Mouse (Mus musculus) gastrocnemius, postnatal 36 days (tissue): Measurements from ENCODE around the gene Crabp1. TPM values are rescaled to one million over a fixed set of nuclear protein-coding genes. Genes with fewer than 3 reads are reported as not detected.

ENCODE experiments used
- DNase-seq, 2 experiments: peaks; one replicate each; pipeline ENCODE4 v3.0.0; 2022
- intact Hi-C: fragments of 180-260 bp; cut with DNase I; formaldehyde crosslinking; loops from one replicate; pipeline ENCODE4 v1.15.1; 2025
- total RNA-seq, 2 experiments: library from RNA; stranded (reverse); gene quantifications; 2 replicates each; pipeline ENCODE4 v1.2.3; 2021

Crabp1 gene
- total RNA-seq, 2 experiments from 2014 or later: 0.79 TPM; not detected in 1

DNA sequence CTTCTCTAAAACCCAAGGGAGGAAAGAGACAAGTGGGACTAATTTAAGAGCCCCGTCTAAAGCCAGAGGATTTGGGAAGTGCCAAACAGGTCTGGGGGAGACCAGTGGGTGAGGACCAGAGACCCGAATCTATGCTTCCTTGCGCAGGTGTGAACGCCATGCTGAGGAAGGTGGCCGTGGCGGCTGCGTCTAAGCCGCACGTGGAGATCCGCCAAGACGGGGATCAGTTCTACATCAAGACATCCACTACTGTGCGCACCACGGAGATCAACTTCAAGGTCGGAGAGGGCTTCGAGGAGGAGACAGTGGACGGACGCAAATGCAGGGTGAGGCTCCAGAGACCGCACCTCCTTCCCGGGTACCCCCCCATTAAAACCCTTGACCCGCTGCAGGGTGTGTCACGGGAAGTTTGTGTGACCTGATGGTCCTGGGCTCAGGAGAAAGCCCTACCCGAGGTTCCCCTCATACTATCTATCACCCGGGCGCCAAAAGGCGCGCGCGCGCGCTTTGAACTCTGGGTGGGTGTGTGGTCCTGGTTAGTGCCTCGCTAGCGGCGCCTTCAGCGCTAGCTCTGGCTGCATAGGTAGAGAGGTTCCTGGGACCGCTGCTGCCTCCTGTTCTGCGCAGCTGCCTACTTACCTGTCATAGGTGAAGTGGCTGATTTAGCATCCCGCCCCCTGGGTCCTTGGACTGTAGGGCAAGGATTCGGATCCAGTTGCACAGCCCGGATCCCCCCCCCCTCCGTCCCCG, 963 bp downstream of the Crabp1 start:
- no peak for DNase-seq

DNA sequence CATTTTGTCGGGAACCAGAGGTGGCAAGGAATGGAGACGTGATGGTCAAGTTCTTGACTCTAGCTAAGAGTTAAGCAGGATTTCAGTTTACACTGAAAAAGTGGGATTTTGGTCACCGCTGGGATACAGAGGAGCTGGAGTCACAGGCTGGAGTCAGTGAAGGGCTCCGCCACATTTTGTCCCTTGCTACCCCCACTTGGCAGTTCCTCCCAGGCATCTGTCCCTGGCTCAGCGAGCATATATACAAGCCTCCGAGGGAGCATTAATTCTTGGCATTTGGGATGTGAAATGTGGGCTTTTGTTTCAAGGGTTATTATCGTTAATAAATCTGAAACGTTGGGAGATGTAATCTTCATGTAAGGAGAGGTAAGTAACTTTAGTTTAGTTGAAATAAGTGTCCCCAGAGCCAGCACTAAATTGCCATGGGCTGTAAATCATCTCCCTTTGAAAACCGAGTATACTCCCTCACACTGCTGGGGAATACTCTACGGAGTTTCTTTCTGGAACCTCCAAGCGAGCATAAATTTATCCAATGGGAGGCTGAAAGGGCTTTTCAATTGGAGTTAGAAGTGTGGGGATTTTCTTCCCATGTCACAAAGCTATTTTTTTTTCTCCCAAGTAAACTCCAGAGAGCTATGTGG, 5.7 kb downstream of the Crabp1 start:
- intact Hi-C loops: no loop called here
- DNase-seq: no peak

More for the DNA sequence above, 963 bp downstream of the Crabp1 start:
- intact Hi-C loops: no loop called here

DNA sequence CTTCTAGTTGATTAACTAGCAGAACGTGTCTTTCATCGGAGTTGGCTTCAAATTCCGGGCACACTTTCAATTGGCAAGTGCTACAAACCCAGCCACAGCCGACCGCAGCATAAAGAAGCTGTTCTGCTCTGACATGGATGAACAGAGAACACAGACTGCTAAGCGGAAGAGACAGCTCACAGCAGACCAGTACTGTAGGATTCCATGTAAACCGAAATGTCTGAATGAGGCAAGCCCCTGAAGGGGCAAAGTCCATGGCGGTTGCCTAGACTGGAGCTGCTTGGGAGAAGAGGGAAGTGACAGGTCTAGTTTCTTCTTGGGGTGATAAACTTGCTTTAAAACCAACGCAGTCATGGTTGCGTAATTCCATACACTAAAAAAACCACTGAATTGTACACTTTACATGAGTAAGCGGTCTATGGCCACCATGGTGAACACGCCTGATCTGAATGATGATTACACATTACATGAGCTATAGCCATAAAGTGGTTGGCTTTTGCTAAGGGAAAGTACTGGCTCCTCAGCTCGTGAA, 12.0 kb downstream of the Crabp1 start:
- DNase-seq: no peak
- intact Hi-C loops: no loop called here

DNA sequence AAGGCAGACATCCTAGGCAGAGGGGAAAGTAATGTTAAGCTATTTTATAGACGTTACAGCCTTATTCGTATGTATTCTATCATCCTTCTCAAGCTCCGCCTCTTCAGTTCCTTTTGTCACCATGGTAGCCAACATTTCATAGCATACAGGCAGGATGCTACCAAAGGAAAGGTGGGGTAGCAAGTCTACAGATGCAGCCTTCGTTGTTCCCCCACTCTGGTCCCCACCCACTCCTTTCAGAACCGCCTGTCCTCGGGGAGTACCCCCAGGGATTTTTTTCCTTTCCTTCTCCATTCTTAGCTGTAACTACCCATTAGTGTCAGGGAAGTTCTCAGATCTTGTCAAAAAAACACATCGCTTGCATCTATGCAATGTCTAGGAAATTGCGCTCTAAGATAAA, 14.7 kb downstream of the Crabp1 start:
- no peak for DNase-seq
- intact Hi-C loops: no loop called here

DNA sequence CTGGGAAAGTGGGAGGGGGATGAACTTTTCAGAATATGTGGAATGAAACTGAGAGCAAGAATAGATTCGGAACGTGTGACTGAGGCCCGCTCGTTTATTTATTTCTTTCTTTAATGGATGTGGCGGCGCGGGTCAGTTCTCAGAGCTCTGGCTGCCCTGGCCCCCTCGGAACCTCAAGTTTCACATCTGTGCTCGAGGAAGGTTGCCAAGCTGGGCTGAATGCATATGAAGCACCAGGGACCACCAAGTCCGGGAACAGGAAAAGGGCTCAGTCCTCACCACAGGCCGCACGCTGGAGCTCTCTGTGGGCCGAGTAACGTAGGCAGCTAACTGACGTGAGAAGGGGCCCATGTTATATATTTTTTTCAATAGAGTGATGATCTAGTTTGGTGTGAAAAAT, 18.0 kb downstream of the Crabp1 start:
- intact Hi-C loops: no loop called here
- DNase-seq: no peak

DNA sequence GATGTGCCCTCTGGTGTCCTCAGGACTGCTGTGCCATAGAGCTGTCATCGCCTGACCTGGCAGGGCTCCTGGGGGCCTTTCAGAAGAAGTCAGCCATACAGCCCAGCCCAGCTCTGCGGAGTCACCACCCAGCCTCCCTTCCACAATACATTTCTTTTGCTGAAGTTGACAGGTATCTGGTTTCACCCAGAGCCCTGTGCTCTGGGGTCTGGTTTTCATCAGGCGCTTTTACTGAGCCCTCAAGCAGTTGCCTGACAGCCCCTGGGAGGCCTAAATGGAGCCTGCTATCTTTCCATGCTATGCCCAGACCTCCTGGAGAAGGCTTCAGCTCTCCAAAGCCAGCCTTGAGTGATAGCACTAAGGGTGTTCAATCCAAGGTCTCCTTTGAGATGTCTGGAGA, 19.5 kb downstream of the Crabp1 start:
- DNase-seq: no peak
- intact Hi-C loops: no loop called here

DNA sequence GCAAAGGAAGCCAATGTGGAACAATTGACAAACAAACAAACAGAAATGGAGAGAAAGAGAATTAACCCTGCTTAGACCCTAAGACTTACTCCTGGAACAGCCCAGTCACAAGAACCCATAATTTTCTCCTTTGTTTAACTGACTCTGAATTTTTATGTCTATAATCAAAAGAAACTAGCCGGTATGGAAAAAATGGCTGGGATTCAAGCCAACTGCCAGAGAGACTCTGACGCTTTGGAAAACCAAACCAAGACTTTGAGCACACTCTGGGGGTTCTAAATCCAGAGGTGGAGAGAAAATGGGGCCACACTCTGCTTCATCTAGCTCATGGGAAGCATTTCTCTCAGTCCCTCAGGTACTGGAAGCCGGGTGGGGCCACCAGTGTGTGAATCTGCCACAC, 20.7 kb downstream of the Crabp1 start:
- intact Hi-C loops: no loop called here
- no peak for DNase-seq

DNA sequence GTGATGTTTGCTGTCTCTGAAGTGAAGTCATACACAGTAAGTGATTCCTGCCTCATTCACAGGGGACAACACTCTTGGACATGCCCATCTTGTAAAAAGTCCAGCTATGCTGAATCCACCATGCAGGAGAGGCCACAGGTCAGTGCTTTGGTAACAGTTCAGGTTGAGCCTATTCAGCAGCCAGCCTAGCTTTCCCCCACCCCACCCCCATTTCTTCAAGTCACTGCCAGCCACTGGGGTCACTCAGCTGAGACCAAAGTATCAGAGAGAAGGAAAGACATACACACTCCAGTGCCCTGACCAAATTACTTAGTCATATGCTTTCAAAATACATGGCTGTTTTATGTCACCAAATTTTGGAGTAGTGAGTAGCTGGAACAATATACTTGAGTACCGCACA, 21.5 kb downstream of the Crabp1 start:
- no peak for DNase-seq
- intact Hi-C loops: no loop called here

DNA sequence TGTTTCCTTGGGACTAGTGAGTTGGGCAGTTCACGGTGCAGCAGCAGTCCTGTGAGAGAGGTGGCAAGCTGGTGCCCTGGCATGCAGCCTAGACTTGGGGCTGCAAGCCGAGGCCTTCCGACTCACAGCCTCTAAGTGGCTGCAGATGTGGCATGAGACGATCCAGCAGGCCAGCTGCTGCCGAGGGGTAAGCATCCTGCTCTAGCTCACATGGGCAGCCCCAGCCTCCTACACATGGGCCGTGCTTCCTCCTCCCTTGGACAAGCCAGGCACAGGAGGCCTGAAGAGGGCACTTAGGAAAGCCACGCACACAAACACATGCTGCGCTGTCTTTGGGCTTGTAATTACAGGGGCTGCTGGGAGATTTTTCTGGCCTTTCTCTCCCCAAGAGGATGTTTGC, 23.2 kb downstream of the Crabp1 start:
- peak in 1 of 2 experiments; percentile 23 for DNase-seq
- intact Hi-C loops: no loop called here

DNA sequence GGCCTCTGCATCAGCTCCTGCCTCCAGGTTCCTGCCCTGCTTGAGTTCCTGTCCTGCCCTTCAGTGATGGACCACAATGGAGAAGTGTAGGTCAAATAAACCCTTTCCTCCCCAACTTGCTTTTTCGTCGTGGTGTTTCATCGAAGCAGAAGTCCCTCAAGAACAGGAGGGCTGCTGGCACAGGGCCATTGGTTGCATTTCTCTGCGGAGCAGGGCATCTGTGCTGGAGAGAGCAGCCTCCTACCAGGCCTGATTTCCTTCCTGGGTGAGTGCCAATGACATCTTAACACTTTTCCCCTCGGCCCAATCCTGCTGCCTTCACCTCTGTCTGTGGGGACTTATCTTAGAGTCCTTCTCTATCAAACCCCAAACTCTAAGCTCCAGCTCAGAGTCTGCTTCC, 25.7 kb downstream of the Crabp1 start:
- DNase-seq: no peak
- intact Hi-C loops: no loop called here

DNA sequence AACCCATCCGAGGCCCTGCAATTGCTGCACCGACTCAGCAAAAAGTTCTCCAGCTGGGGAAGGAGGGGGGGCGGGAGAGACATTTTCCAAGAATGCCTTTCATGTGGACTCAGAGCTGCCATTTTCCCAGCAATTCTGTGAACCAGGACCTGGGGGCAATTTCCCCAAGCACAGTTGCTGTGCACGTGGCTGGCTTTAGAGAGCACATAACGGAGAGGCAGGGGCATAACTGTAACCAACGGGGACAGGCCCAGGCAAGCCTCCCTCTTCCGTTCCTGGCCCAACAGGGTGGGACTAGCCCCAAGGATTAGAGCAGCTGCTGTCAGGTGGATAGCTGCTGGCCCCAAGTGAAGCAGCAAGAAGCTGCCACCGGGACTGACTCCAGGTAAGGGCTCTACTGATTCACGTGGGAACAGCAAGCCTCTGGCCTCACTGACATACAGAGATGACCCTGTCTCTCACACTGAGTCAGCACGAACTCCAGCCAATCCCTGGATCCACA, 37.0 kb downstream of the Crabp1 start:
- no peak for DNase-seq
- intact Hi-C loops: no loop called here

DNA sequence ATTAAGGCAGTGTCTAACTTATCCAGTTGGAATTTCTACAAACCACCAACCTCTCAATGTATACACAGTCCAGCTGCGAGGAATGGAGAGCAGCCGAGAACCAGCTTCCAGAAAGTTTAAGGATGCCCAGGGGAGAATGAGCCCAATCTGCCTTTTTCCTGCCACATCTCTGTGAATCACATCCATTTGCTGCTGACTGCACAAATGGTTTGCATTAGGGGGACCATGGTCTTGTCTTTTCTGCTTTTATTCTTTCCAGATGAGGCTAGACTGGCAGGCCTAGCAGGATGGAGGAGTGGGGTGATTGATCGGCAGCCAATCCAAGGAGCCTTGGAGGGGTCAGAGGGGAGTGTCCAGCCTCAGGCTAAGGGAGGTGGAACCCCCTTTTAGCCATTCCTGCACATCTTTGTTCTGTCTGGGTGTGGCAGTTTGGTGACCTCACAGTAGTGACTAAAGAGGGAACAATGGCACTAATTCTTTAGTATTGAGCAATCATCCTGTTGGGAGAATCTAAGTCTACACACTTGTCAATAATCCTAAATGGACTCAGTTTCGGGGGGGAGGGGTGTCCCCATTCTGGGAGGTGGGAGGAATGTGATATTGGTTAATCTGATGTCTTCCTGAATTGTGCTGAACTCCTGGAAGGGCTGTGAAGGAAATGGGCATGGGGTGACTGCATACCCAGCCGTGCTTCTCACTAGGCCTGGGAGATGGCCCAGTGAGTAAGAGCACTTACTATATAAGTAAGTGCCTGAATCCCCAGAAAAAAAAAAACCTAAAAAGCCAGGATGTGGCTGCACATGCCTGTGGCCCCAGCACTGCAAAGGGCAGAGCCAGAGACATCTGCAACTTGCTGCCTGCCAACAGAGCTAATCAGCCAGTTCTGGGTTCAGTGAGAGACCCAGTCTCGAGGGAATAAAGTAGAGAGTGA, 38.5 kb downstream of the Crabp1 start:
- intact Hi-C loops: no loop called here
- DNase-seq: no peak

DNA sequence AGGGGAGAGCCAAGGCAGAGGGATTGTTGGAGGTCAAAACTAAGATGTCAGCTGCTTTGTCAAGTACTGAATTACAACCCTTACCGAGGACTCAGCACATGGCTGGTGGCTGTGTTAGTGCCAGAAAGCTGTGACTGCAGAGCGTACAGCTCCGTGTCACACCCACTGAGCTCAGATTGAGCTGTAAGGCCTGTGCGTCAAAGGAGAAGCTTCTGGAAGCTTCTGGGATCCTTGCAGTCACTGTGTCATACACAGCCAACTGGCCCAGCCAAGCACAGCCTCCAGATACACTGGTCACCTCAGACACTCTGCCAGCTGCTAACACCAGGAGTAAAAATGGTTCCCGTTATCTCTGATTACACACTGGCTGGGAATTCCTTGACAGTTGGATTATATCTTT, 39.8 kb downstream of the Crabp1 start:
- DNase-seq: no peak
- intact Hi-C loops: no loop called here

DNA sequence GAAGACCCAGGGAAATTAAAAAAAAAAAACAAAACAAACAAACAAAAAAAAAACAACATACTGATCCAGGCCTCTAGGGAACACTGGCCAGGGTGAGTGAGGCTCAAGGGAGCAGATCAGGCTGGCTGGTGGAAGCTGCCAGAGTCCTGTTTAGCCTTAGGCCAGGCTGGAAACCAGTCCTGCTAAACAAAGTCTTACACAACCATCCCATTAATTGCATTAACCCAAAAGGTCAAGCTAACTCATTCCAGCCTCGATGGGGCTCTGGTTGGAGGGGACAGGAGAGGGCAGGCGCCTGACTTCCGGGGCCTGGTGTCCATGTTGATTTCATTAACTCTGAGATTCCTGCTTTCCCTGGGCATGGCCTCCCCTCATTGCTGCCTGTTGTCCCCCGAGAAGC, 43.2 kb downstream of the Crabp1 start:
- no peak for DNase-seq

DNA sequence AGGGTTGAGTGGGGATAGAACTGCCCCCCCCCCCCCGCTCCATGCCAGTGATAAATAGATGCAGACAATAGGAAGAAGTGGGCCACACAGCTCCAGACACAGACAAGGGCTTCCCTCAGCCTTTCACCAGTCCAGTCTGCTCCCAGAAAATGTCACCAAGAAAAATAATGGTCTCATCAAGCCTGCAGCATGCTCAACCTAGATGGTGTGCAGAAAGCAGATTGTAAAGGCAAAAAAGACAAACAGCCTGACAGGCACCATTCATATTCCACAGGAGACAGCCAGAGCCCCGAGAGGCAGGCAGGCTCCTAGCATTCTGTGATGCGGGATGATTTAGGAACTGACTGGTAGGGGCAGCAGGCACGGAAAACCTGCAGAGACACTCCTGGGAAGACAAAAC, 45.4 kb downstream of the Crabp1 start:
- DNase-seq: no peak
- intact Hi-C loops: no loop called here

More for the DNA sequence above, 43.2 kb downstream of the Crabp1 start:
- intact Hi-C loops: no loop called here

DNA sequence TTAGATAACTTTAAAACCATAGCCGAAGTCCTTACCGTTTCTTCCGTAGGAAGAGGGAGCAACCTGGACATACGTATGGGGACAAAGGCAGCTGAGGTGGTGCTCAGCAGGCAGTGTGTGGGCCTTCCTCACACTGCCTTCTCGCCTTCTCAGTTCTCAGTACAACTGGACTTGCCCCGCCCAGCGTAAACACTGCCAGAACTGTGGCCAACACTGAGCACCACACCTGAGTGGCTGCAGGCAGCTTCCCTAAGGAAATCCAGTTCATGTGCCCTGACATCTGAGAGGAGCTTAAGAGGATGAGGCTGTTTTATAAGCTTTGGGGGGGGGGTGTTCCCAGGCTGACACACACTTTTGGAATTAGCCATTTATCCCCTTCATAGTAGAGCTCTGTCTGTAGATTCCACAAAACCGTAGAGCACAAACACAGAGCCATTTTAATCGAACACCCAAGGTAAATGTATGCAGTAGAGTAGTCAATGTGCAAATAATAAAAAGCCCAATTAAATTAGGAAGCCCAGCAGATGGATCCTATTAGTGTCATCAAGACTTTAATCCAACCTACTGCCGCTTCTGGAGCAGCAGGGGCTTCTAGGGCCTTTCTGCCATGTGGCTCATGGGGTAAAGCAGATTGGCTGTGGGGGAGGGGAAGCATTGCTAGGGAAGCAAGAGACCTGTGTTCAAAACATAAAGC, 52.1 kb downstream of the Crabp1 start:
- no peak for DNase-seq
- intact Hi-C loops: no loop called here

DNA sequence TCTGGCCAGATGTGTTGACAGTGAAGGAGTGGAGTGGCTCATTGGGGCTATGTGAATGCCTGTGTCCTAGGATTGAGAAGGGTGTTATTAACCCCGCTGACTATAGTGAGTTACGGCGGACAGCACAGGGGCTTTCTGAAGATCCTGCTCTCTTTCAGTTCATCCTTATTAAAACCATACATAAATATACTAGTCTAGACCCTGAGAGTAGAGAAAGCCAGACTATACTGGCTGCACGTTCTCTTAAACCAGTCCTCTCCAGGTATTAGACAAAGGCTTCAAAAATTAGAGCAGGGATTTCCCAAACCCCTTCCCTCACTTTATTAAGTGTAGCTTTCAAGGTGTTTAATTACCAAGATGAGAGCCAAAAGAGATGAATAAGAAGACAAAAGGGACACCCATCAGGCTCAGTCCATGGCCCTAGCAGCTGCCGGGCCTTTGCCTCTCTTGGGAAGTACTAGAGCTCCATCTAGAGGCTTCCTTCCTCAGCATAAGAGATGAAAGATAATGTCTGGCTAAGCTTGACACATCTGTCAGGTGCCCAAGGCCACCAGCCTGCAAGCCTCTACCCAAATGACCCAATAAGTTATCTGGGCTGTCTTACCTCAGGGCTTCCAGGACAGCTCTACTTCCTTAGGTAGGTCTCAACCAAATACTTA, 57.0 kb downstream of the Crabp1 start:
- DNase-seq: no peak
- intact Hi-C loops: loop anchor here (1.0 kb wide), 1 partner anchor 83 kb away; no protein-coding TSS in a partner anchor
